Mouse (Mus musculus): Measurements from ENCODE around the gene Gucy2d. TPM values are rescaled to one million over a fixed set of nuclear protein-coding genes. Genes with fewer than 3 reads are reported as not detected.
A peak's percentile ranks its signal among the peaks of the same experiment; 100 is the strongest.

The Gucy2d gene
- polyA plus RNA-seq, 1 experiment from 2014 or later = not detected

DNA sequence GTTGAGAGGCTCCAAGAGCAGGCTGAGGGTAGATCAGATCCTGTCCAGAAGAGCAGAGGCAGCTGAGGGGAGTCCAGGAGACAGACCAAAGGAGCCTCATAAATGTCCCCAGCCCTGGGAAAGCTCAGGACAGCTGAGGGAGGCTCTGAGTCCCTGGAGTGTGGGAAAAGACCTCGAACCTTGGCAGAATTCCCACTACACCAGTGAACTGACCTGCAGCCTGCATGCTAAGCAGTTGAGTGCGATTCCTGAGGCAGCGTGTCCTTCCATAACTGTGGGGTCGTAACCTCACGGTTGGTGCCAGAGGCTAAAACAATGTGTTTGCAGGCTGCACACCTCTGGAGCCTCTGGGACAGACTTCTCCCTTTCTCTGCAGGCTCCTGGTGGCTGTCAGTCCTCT, 20.9 kb upstream of the Gucy2d start:
- 66% methylated on average over 5 of the region's 5 CpGs for WGBS

GRCm38 (mm10) chr7:98423546-98423945, 16.7 kb upstream of the Gucy2d start:
- no peak overlapping the region for H3K27ac ChIP-seq
- H3K4me1 ChIP-seq = peaks cover 17% of the 10 kb centered on the region
- 67% methylated on average over 11 of the region's 11 CpGs for WGBS
- no peaks in the 10 kb centered on the region for H3K36me3 ChIP-seq (replicated peaks)
- H3K9ac ChIP-seq = no peak overlapping the region
- no peaks in the 10 kb centered on the region for H3K27me3 ChIP-seq
- H3K4me3 ChIP-seq (replicated peaks) = no peak overlapping the region
- no peak overlapping the region for H3K4me2 ChIP-seq
- H3K9me3 ChIP-seq = no peaks in the 10 kb centered on the region
- no peak for ATAC-seq (ENCODE audit: low FRiP score)

More for the DNA sequence above, 20.9 kb upstream of the Gucy2d start:
- Histone ChIP-seq H3K4me2 (no peak overlapping the region), H3K9ac (no peak overlapping the region), H3K4me3 (replicated peaks) (no peak overlapping the region), H3K36me3 (replicated peaks) (no peaks in the 10 kb centered on the region), H3K9me3 (no peaks in the 10 kb centered on the region), H3K27ac (no peak overlapping the region), H3K4me1 (peaks cover 10% of the 10 kb centered on the region), H3K27me3 (no peaks in the 10 kb centered on the region)
- no peak for ATAC-seq (ENCODE audit: low FRiP score)

- WGBS = 65% methylated on average over 6 of the region's 6 CpGs
- Histone ChIP-seq H3K27me3 (0 out of 2 replicates have a peak, but pooled peaks cover under 1% of the 10 kb centered on the region), H3K4me1 (peaks cover 12% of the 10 kb centered on the region), H3K9ac (no peak overlapping the region), H3K36me3 (replicated peaks) (no peaks in the 10 kb centered on the region), H3K4me3 (replicated peaks) (no peak overlapping the region), H3K4me2 (no peak overlapping the region), H3K9me3 (no peaks in the 10 kb centered on the region), H3K27ac (no peak overlapping the region)
- ATAC-seq (ENCODE audit: low FRiP score) = no peak
Observed at GRCm38 (mm10) chr7:98424396-98424795, 15.8 kb upstream of the Gucy2d start.

DNA sequence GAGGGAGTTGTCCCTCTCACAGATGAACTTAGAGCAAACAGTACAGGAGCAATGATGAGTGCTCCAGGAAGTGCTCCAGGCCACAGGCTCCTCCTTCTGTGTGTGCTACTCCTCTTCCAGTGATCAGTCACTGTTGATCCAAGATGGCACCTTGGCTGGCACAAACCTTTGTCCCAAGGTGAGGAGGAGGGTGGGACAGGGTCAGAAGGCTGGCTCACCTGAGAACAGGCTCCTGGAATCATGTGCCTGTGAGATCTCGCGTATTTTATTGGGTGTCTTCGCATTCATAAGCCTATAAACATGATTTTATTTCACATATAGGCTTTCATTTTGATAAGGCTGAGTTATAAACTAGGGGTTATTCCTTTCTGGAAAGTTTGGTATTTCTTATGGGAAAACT, 14.7 kb upstream of the Gucy2d start:
- Histone ChIP-seq H3K4me3 (replicated peaks) (no peak overlapping the region), H3K27me3 (0 out of 2 replicates have a peak, but pooled peaks cover 3% of the 10 kb centered on the region), H3K4me2 (no peak overlapping the region), H3K9me3 (no peaks in the 10 kb centered on the region), H3K27ac (no peak overlapping the region), H3K4me1 (peaks cover 7% of the 10 kb centered on the region; the same call in 1 of the 2 replicates), H3K36me3 (replicated peaks) (no peaks in the 10 kb centered on the region), H3K9ac (no peak overlapping the region)
- WGBS = 95% methylated on average over 3 of the region's 3 CpGs
- no peak for ATAC-seq (ENCODE audit: low FRiP score)

- H3K4me3 ChIP-seq (replicated peaks) = no peak overlapping the region
- no peak overlapping the region for H3K9ac ChIP-seq
- no peak for ATAC-seq (ENCODE audit: low FRiP score)
- H3K36me3 ChIP-seq (replicated peaks) = no peaks in the 10 kb centered on the region
- H3K27me3 ChIP-seq = 0 out of 2 replicates have a peak, but pooled peaks cover 3% of the 10 kb centered on the region
- no peak overlapping the region for H3K27ac ChIP-seq
- H3K4me2 ChIP-seq = no peak overlapping the region
- H3K9me3 ChIP-seq = no peaks in the 10 kb centered on the region
- 84% methylated on average over 5 of the region's 5 CpGs for WGBS
- peaks cover 7% of the 10 kb centered on the region; the same call in 1 of the 2 replicates for H3K4me1 ChIP-seq
Observed at GRCm38 (mm10) chr7:98426641-98427040, 13.6 kb upstream of the Gucy2d start.

DNA sequence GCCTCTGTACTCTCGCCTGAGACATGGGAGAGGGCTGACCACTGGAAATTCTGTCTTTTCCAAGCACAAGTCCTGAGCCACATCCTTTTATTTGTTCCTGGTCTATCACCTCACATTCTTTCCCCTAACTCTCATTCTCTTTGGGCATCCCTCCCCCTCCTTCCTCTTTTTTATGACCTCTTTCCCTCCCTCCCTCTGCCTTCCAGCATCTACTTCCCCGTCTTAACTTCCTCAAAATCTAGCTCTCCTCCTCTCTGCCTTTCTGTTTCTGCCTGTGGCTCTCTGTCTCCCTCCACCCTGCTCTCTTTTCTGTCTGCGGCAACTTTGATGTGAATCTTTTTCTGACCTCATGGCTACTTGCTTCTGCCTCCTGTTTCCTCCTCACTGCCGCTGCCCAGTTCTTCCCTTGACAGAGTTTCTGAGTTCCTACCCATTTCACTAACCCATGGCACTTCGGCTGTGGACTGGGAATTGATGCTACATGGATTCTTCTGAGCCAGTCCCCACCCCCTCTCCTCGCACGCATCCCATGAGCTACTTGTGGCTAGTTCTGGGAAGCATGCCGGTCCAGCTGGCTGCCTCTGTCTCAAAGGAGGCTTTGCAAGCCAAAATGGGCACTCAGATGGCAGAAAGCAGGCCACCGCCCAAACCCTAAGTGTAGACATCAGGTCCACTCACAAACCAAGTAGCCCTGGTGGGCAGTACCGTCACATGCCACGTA, 12.9 kb upstream of the Gucy2d start:
- no peak for ATAC-seq (ENCODE audit: low FRiP score)
- 82% methylated on average over 11 of the region's 11 CpGs for WGBS
- no peaks in the 10 kb centered on the region for H3K36me3 ChIP-seq (replicated peaks)
- H3K9me3 ChIP-seq = no peaks in the 10 kb centered on the region
- 0 out of 2 replicates have a peak, but pooled peaks cover 3% of the 10 kb centered on the region for H3K27me3 ChIP-seq
- H3K9ac ChIP-seq = no peak overlapping the region
- peaks cover 7% of the 10 kb centered on the region; the same call in 1 of the 2 replicates for H3K4me1 ChIP-seq
- H3K27ac ChIP-seq = no peak overlapping the region
- no peak overlapping the region for H3K4me2 ChIP-seq
- H3K4me3 ChIP-seq (replicated peaks) = no peak overlapping the region

- Histone ChIP-seq H3K4me2 (no peak overlapping the region), H3K27me3 (0 out of 2 replicates have a peak, but pooled peaks cover 3% of the 10 kb centered on the region), H3K4me3 (replicated peaks) (no peak overlapping the region), H3K27ac (no peak overlapping the region), H3K9me3 (no peaks in the 10 kb centered on the region), H3K4me1 (peaks cover 7% of the 10 kb centered on the region; the same call in 1 of the 2 replicates), H3K9ac (no peak overlapping the region; the same call in 1 of the 2 replicates), H3K36me3 (replicated peaks) (no peaks in the 10 kb centered on the region)
- ATAC-seq (ENCODE audit: low FRiP score) = no peak
- WGBS = 98% methylated on average over 3 of the region's 3 CpGs
Observed at GRCm38 (mm10) chr7:98429579-98429978, 10.6 kb upstream of the Gucy2d start.

- H3K4me2 ChIP-seq = no peak overlapping the region
- 40% methylated on average over 3 of the region's 3 CpGs for WGBS
- H3K27ac ChIP-seq = no peak overlapping the region
- H3K27me3 ChIP-seq = 0 out of 2 replicates have a peak, but pooled peaks cover 3% of the 10 kb centered on the region
- no peak overlapping the region for H3K9ac ChIP-seq
- H3K9me3 ChIP-seq = no peaks in the 10 kb centered on the region
- H3K4me3 ChIP-seq (replicated peaks) = no peak overlapping the region
- H3K36me3 ChIP-seq (replicated peaks) = no peaks in the 10 kb centered on the region
- ATAC-seq (ENCODE audit: low FRiP score) = peak; percentile 46; the same call in 1 of the 2 replicates
- H3K4me1 ChIP-seq = peaks cover 7% of the 10 kb centered on the region; the same call in 1 of the 2 replicates
Observed at GRCm38 (mm10) chr7:98430785-98431184, 9.4 kb upstream of the Gucy2d start.

- 34% methylated on average over 9 of the region's 9 CpGs for WGBS
- no peak for ATAC-seq (ENCODE audit: low FRiP score)
- no peaks in the 10 kb centered on the region for H3K36me3 ChIP-seq (replicated peaks)
Observed at GRCm38 (mm10) chr7:98437629-98438028, 2.6 kb upstream of the Gucy2d start.

DNA sequence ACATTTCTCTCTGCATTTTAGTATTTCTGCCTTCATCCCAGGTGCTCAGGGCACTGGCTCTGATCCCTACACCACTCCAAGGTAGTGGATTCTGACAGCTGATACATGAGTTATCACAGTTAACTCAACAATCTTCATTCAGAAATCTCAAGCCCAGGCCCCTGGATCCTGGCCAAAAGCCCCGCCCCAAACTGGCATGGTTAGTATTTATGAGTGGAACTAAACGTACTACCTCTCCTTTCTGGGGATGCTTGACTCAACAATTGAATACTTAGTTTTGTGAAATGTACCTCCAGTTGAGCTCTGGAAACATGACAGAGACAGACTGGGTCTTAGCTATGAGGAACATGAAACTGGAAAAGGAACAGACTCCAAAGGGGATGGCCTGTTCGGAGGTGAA, 6.7 kb downstream of the Gucy2d start:
- H3K36me3 ChIP-seq (replicated peaks) = no peaks in the 10 kb centered on the region
- WGBS = 80% methylated on average over 3 of the region's 3 CpGs
- no peak overlapping the region for H3K9ac ChIP-seq
- no peak for ATAC-seq (ENCODE audit: low FRiP score)
- H3K27me3 ChIP-seq = no peaks in the 10 kb centered on the region
- H3K4me3 ChIP-seq (replicated peaks) = no peak overlapping the region
- H3K4me2 ChIP-seq = no peak overlapping the region
- H3K27ac ChIP-seq = no peak overlapping the region
- no peaks in the 10 kb centered on the region for H3K4me1 ChIP-seq
- no peaks in the 10 kb centered on the region for H3K9me3 ChIP-seq

More at GRCm38 (mm10) chr7:98437629-98438028, 2.6 kb upstream of the Gucy2d start:
- Histone ChIP-seq H3K27me3 (0 out of 2 replicates have a peak, but pooled peaks cover 6% of the 10 kb centered on the region), H3K9me3 (no peaks in the 10 kb centered on the region), H3K4me1 (no peaks in the 10 kb centered on the region), H3K4me3 (replicated peaks) (no peak overlapping the region), H3K9ac (no peak overlapping the region), H3K4me2 (no peak overlapping the region), H3K27ac (no peak overlapping the region)

- Histone ChIP-seq H3K9ac (no peak overlapping the region), H3K4me1 (no peaks in the 10 kb centered on the region), H3K36me3 (replicated peaks) (no peaks in the 10 kb centered on the region), H3K4me3 (replicated peaks) (no peak overlapping the region), H3K4me2 (no peak overlapping the region), H3K9me3 (no peaks in the 10 kb centered on the region), H3K27me3 (no peaks in the 10 kb centered on the region), H3K27ac (no peak overlapping the region)
- ATAC-seq (ENCODE audit: low FRiP score) = no peak
- 64% methylated on average over 11 of the region's 11 CpGs for WGBS
Observed at GRCm38 (mm10) chr7:98447585-98448308, 7.5 kb downstream of the Gucy2d start.

DNA sequence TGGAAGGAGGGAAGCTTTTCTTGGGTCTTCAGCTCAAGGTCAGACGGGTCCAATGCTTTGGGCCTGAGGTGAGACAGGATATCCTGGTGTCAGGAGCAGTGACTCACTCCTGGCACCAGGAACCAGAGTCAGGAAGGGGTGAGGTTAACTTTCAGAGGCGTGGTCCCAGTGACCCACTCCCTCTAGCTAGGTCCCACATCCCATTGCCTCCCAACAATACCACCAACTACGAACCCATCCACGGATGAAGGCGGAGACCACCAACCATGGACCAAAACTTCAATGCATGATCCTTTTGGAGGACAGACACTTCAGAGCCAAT, 8.1 kb downstream of the Gucy2d start:
- H3K4me3 ChIP-seq (replicated peaks) = no peak overlapping the region
- no peaks in the 10 kb centered on the region for H3K27me3 ChIP-seq
- peaks cover 2% of the 10 kb centered on the region; the same call in 1 of the 2 replicates for H3K4me1 ChIP-seq
- H3K9me3 ChIP-seq = no peaks in the 10 kb centered on the region
- no peak overlapping the region for H3K27ac ChIP-seq
- ATAC-seq (ENCODE audit: low FRiP score) = no peak
- 92% methylated on average over 5 of the region's 5 CpGs for WGBS
- no peaks in the 10 kb centered on the region for H3K36me3 ChIP-seq (replicated peaks)
- no peak overlapping the region for H3K4me2 ChIP-seq
- no peak overlapping the region for H3K9ac ChIP-seq
